Mouse (Mus musculus): Measurements from ENCODE around the gene AC131692.1. TPM values are rescaled to one million over a fixed set of nuclear protein-coding genes. Genes with fewer than 3 reads are reported as not detected.

The AC131692.1 gene
- total RNA-seq (2021): not detected
- long read RNA-seq, experiment 1: 0 reads
- long read RNA-seq, experiment 2: 0 reads

GRCm38 (mm10) chr19:6094119-6094518 lies at the start of gene AC131692.1:
Gene AC131692.1, plus strand, starts transcription at chr19:6094419.
- no peak for DNase-seq (ENCODE audit: low spot score in 2 of 2)

- DNase-seq (ENCODE audit: low spot score in 2 of 2): no peak
Measured at GRCm38 (mm10) chr19:6045366-6046293, 48.6 kb upstream of the AC131692.1 start.

- DNase-seq (ENCODE audit: low spot score in 2 of 2): peak; percentile 87 to 92
Measured at GRCm38 (mm10) chr19:6046294-6047153, 47.7 kb upstream of the AC131692.1 start, which contains the start of gene Syvn1. Gene Syvn1, plus strand, starts transcription at chr19:6046576.

GRCm38 (mm10) chr19:6047154-6047898 lies 46.9 kb upstream of the AC131692.1 start:
- DNase-seq (ENCODE audit: low spot score in 2 of 2): no peak

- DNase-seq (ENCODE audit: low spot score in 2 of 2): no peak
Measured at GRCm38 (mm10) chr19:6047899-6048166, 46.4 kb upstream of the AC131692.1 start.

GRCm38 (mm10) chr19:6048681-6049410 lies 45.4 kb upstream of the AC131692.1 start:
- DNase-seq (ENCODE audit: low spot score in 2 of 2): no peak

- no peak for DNase-seq (ENCODE audit: low spot score in 2 of 2)
Measured at GRCm38 (mm10) chr19:6052516-6052915, 41.7 kb upstream of the AC131692.1 start.

GRCm38 (mm10) chr19:6054296-6054695 lies 39.9 kb upstream of the AC131692.1 start:
- no peak for DNase-seq (ENCODE audit: low spot score in 2 of 2)

GRCm38 (mm10) chr19:6056696-6057095 lies 37.5 kb upstream of the AC131692.1 start:
- DNase-seq (ENCODE audit: low spot score in 2 of 2): peak in 1 of 2 experiments; percentile 17

GRCm38 (mm10) chr19:6057313-6058096 lies 36.7 kb upstream of the AC131692.1 start, which contains the start of the genes Mrpl49 and Fau:
Gene Mrpl49, minus strand, starts transcription at chr19:6057785.
Gene Fau, plus strand, starts transcription at chr19:6057844.
- DNase-seq (ENCODE audit: low spot score in 2 of 2): peak; percentile 98 to 99

GRCm38 (mm10) chr19:6058513-6058912 lies 35.7 kb upstream of the AC131692.1 start:
- peak in 1 of 2 experiments; percentile 15 for DNase-seq (ENCODE audit: low spot score in 2 of 2)

GRCm38 (mm10) chr19:6058966-6059365 lies 35.3 kb upstream of the AC131692.1 start:
- peak in 1 of 2 experiments; percentile 18 for DNase-seq (ENCODE audit: low spot score in 2 of 2)

- DNase-seq (ENCODE audit: low spot score in 2 of 2): peak; percentile 86 to 87
Measured at GRCm38 (mm10) chr19:6061021-6061533, 33.1 kb upstream of the AC131692.1 start, which contains the start of gene Znhit2. Gene Znhit2, plus strand, starts transcription at chr19:6061192.

- no peak for DNase-seq (ENCODE audit: low spot score in 2 of 2)
Measured at GRCm38 (mm10) chr19:6061641-6062302, 32.4 kb upstream of the AC131692.1 start.

- DNase-seq (ENCODE audit: low spot score in 2 of 2): no peak
Measured at GRCm38 (mm10) chr19:6062418-6062817, 31.8 kb upstream of the AC131692.1 start.

- no peak for DNase-seq (ENCODE audit: low spot score in 2 of 2)
Measured at GRCm38 (mm10) chr19:6063081-6063480, 31.1 kb upstream of the AC131692.1 start.

- DNase-seq (ENCODE audit: low spot score in 2 of 2): no peak
Measured at GRCm38 (mm10) chr19:6066571-6066970, 27.6 kb upstream of the AC131692.1 start.

- peak; percentile 75 to 82 for DNase-seq (ENCODE audit: low spot score in 2 of 2)
Measured at GRCm38 (mm10) chr19:6067011-6067723, 27.1 kb upstream of the AC131692.1 start.
